Mouse (Mus musculus): ENCODE data around the gene Fkbp14.

DNA sequence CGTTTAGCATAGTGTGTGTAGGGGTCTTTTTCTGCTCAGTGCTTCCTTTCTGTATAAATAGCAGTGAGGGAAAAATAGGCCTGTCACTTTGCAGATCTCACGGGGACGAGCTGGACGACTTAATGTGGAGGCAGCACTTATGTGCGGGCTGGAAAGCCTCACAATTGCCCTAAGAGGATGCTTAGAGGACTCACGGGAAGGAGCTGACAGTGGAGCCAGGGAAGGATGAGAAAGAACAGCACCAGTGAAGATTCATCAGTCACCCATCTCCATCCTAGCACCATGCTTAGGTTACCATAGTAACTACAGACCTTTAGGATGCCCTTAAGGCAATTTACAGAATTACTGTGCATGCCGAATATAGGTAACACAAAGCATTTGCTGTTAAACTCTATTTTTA lies 27.3 kb downstream of the Fkbp14 start:
- TF ChIP-seq POLR2A (IDR thresholded peaks at IDR 0.05; ENCODE audit: borderline replicate concordance, control insufficient read depth, low read depth, low read length), result no peak
- no peak for TF ChIP-seq CTCF (IDR thresholded peaks at IDR 0.05; ENCODE audit: control insufficient read depth, insufficient read depth, low read length)
